Mouse (Mus musculus) CD4-positive helper T cell, adult 2 months (primary cell): ENCODE results near the gene Tgfb3.

ENCODE experiments used
- DNase-seq: peaks from one replicate; pipeline ENCODE4 v3.0.0-alpha.2; 2012; ENCODE audit warnings: low read depth, missing footprints, low spot score

Tgfb3 gene

DNA sequence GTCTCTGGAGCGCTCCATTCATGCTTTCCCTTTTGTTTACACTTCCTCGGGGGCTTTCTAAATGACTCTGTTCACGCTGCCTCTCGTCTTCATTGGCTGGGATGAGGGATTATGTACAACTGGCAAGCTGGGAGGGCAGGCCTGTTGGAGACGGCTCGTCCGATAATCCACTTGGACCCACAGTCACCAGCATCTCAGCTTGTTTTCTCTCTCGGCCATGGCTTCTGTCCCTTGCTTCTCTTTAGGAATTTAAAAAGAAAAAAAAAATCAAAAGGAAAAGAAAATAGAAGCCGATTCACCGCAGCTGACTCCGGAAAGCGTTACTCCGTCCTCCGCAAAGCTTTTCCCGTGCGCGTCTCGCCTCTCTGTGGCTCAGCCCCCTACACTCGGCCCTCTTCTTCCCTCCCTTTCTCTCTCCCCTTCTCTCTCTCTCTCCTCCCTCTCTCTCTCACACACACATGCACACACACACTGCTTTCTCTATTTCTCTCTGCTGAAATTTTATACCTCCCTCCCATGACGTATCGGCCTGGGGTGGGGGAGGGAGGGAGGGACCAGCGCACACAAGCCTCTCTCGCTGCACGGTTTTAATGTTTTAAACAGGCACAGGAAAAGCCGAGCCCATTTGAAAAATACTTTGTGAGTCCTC lies at the start of gene Tgfb3:
Gene Tgfb3, minus strand, starts transcription at position 489 of the 649 bp plus-strand sequence.
- peak; percentile 82 for DNase-seq

GRCm38 (mm10) chr12:86128122-86128521 lies 49.3 kb upstream of the Tgfb3 start:
- DNase-seq: no peak

DNA sequence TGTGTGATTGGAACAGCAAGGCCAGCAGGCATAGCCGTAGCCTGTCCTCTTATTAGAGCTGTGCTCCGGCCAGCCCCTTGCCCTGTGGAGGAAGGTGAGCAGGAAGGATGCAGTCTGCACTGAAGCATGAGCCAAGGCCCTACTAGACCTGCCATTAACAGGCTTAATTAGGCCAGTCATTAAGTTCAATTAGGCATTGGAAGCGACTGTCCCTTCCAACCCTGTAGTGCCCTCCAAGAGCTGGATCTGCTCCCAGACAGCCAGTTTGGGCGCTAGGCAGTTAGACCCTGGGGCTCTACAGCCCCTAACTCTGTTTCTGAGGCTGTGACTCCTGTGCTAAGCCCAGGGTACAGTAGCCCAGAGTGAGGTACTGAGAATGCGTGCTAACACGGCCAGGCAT lies 45.2 kb upstream of the Tgfb3 start:
- DNase-seq: no peak

- DNase-seq: no peak
Measured at GRCm38 (mm10) chr12:86116295-86116835, 37.5 kb upstream of the Tgfb3 start.

DNA sequence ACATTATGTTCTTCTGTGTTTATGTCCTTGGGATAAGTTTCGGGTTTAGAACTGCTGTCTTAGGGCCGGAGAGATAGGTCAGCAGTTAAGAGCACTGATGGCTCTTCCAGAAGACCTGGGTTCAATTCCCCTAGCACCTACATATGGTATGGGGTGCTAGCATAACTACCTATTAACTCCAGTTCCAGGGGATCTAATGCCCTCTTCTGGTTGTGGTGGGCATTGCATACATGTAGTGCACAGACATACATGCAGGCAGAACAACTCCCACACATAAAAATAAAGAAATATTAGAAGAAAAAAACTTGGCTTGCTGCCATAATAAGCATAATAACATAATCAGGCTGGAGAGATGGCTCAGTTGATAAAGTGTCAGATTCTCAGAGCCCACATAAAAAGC lies 31.8 kb upstream of the Tgfb3 start:
- DNase-seq: no peak

DNA sequence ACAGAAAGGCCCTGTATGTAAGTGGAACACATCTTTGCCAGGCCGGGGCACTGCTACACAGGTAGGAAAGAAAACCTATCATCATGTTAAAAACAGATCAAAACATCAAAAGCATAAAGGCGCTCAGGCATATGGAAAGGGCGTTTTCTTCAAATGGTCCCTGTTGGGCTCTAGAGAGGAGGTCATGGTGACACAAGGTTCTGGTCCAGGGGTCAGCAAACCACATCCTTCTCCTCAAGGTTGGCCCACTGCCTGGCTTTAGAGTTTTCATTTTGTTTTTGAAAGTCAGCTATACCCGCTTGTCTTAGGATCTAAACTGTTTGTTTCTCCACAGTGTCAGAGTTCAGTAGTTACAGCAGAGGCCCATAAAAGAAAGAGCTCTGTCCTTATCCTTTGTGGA lies 30.7 kb upstream of the Tgfb3 start:
- DNase-seq: no peak

- no peak for DNase-seq
Measured at GRCm38 (mm10) chr12:86107645-86108044, 28.8 kb upstream of the Tgfb3 start.

DNA sequence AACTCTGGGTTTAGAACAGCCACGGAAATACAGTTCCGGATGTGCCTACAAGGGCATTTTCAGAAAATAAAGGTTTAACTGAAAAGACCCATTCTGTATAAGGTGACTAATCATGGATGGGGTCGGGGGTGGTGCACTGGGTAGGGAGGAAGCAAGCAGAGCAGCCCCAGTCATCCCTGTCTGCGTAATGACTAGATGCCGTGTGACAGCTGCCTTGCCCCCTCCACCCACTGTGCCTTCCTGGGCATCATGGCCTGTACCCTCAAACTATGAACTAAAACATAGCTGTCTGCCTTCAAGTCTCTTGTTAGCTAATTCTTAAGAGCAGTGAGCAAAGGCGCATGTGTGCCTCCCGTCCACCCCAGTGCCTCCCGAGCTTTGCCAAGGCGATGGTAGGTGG lies 27.2 kb upstream of the Tgfb3 start:
- DNase-seq: no peak

GRCm38 (mm10) chr12:86105546-86105945 lies 26.7 kb upstream of the Tgfb3 start:
- no peak for DNase-seq

DNA sequence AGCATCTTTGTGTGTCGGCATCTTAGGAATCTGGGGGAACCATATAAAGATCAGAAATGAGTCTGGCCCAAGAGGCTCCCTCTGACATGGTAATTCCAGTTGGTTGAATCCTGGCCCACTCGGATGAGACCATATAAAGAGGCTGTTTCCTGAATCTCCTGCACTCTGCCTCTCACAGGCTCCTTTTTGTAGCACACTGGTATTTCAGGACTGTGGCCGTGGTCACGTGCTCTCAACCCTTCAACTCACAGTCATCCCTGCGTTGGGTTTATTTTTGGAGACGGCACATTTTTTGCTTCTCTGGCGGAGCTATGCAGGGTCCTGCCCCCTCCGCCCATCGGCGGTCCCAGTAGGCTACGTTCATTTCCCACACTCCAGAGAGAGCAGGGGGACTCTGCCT lies 25.5 kb upstream of the Tgfb3 start:
- DNase-seq: no peak

GRCm38 (mm10) chr12:86103852-86104251 lies 25.0 kb upstream of the Tgfb3 start:
- no peak for DNase-seq

GRCm38 (mm10) chr12:86103391-86103790 lies 24.6 kb upstream of the Tgfb3 start:
- no peak for DNase-seq

GRCm38 (mm10) chr12:86102686-86103085 lies 23.8 kb upstream of the Tgfb3 start:
- no peak for DNase-seq

GRCm38 (mm10) chr12:86100711-86101110 lies 21.9 kb upstream of the Tgfb3 start:
- no peak for DNase-seq

- no peak for DNase-seq
Measured at GRCm38 (mm10) chr12:86097781-86098180, 18.9 kb upstream of the Tgfb3 start.

- no peak for DNase-seq
Measured at GRCm38 (mm10) chr12:86095806-86096205, 17.0 kb upstream of the Tgfb3 start.

- DNase-seq: no peak
Measured at GRCm38 (mm10) chr12:86094075-86094474, 15.2 kb upstream of the Tgfb3 start.

- no peak for DNase-seq
Measured at GRCm38 (mm10) chr12:86091601-86092132, 12.8 kb upstream of the Tgfb3 start.

- no peak for DNase-seq
Measured at GRCm38 (mm10) chr12:86090764-86091163, 11.9 kb upstream of the Tgfb3 start.

DNA sequence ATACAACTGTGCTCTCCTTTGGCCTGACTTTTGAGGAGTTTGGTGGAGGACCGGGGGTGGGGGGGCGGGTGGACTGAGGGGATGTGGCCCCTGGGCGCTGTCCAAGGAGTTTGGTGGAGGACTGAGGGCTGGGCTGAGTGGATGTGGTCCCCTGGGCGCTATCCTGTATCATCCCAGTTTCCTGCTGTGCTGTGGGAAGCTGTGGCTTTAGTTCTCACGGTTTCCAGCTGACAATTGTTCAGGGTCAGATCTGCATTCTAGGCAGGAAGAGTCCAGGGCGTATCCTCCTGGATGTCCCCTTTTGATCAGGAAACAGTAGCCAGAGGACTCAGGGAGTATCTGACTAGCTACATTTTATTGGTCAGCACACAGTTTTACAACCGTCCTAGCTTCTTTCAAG lies 9.2 kb upstream of the Tgfb3 start:
- no peak for DNase-seq

- DNase-seq: no peak
Measured at GRCm38 (mm10) chr12:86086550-86086949, 7.7 kb upstream of the Tgfb3 start.

DNA sequence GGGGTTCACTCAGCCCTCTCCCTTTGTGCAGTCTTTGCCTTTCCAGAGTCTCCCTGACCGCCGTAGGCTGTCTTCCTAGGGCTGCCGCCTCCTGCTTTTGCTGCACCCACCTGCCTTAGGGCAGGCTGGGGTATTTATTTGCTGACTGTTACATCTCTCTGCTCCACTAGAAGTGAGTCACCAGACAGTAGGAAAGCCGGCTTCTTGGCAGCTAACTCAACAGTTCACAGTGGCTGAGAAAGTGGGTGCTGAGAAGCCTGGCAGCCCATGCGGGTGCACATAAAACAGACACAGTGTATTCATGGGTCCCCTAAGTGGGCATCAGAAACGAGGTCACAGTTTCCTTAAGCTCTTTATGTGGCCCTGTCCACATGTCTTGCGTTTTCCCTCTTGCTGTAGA lies 7.0 kb upstream of the Tgfb3 start:
- no peak for DNase-seq

DNA sequence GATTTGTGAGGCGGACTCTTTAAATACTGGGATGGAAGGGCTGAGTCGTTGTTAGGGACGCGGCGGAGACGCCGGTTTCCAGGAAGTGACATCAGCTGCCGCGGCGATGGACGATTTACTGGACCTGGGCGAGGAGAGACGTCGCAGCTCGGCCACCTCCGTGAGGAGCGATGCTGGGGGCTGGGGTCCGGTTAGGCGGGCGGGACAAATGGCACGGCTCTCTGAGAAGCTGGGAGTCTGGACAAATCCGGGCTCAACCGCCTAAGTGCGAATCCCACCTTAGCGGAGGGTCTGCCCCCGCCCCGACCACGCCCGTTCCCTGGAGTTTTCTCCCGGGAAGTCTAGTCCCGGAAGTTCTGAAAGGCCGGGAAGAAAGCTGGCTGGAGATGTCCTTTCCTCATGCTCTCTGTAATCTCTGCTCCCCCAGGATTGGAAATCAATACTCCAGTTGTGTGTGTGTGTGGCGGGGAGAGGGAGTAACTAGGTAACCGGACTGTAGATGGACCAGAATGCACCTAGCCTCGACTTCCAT lies 3.7 kb upstream of the Tgfb3 start, which contains the start of gene Ift43:
Gene Ift43, plus strand, starts transcription at position 61 of the 532 bp plus-strand sequence.
- peak; percentile 46 for DNase-seq
